Mouse (Mus musculus) cerebellum, adult 9-11 months (tissue): Measurements from ENCODE around the gene Wwox.

ENCODE experiments used
- DNase-seq: peaks from one replicate; pipeline ENCODE4 v3.0.0; 2022

Gene Wwox

GRCm38 (mm10) chr8:115136888-115137287 lies 697.4 kb downstream of the Wwox start:
- DNase-seq: no peak

- DNase-seq: no peak
Measured at GRCm38 (mm10) chr8:115141614-115142013, 702.2 kb downstream of the Wwox start.

- no peak for DNase-seq
Measured at GRCm38 (mm10) chr8:115143530-115144320, 704.3 kb downstream of the Wwox start.

GRCm38 (mm10) chr8:115147006-115147405 lies 707.6 kb downstream of the Wwox start:
- no peak for DNase-seq

- no peak for DNase-seq
Measured at GRCm38 (mm10) chr8:115150446-115151109, 711.1 kb downstream of the Wwox start.

GRCm38 (mm10) chr8:115151416-115151815 lies 712.0 kb downstream of the Wwox start:
- DNase-seq: no peak

GRCm38 (mm10) chr8:115154096-115154495 lies 714.6 kb downstream of the Wwox start:
- DNase-seq: peak; percentile 84

- DNase-seq: no peak
Measured at GRCm38 (mm10) chr8:115156142-115156541, 716.7 kb downstream of the Wwox start.

GRCm38 (mm10) chr8:115157977-115158720 lies 718.7 kb downstream of the Wwox start:
- peak; percentile 38 for DNase-seq

- DNase-seq: peak; percentile 56
Measured at GRCm38 (mm10) chr8:115158721-115159111, 719.3 kb downstream of the Wwox start.

GRCm38 (mm10) chr8:115159208-115159607 lies 719.8 kb downstream of the Wwox start:
- DNase-seq: peak; percentile 63

GRCm38 (mm10) chr8:115159711-115160374 lies 720.4 kb downstream of the Wwox start:
- DNase-seq: peak; percentile 80

- DNase-seq: peak; percentile 47
Measured at GRCm38 (mm10) chr8:115160407-115160806, 721.0 kb downstream of the Wwox start.

- DNase-seq: no peak
Measured at GRCm38 (mm10) chr8:115161520-115161919, 722.1 kb downstream of the Wwox start.

GRCm38 (mm10) chr8:115164872-115165271 lies 725.4 kb downstream of the Wwox start:
- no peak for DNase-seq

GRCm38 (mm10) chr8:115173634-115174081 lies 734.2 kb downstream of the Wwox start:
- no peak for DNase-seq

- no peak for DNase-seq
Measured at GRCm38 (mm10) chr8:115185431-115185964, 746.0 kb downstream of the Wwox start.

- no peak for DNase-seq
Measured at GRCm38 (mm10) chr8:115186121-115186811, 746.8 kb downstream of the Wwox start.

GRCm38 (mm10) chr8:115186882-115187281 lies 747.4 kb downstream of the Wwox start:
- no peak for DNase-seq

- DNase-seq: no peak
Measured at GRCm38 (mm10) chr8:115188446-115188845, 749.0 kb downstream of the Wwox start.

- DNase-seq: no peak
Measured at GRCm38 (mm10) chr8:115189836-115190235, 750.4 kb downstream of the Wwox start.

GRCm38 (mm10) chr8:115193767-115194166 lies 754.3 kb downstream of the Wwox start:
- DNase-seq: no peak
